Mouse (Mus musculus) monocyte, adult 2 months (primary cell): ENCODE measurements around the gene Gtpbp3.
A peak's percentile ranks its signal among the peaks of the same experiment; 100 is the strongest.

ENCODE experiments used
- DNase-seq, 2 experiments: peaks; one replicate each; pipeline ENCODE4 v3.0.0; 2022; ENCODE audit warnings: low spot score in 2 of 2, low read depth in 1 of 2

Gene Gtpbp3

GRCm38 (mm10) chr8:71469411-71469810, 18.5 kb upstream of the Gtpbp3 start:
- no peak for DNase-seq

GRCm38 (mm10) chr8:71470146-71470912, 17.6 kb upstream of the Gtpbp3 start:
- no peak for DNase-seq

GRCm38 (mm10) chr8:71470913-71471255, 17.0 kb upstream of the Gtpbp3 start:
- DNase-seq, result no peak

GRCm38 (mm10) chr8:71471861-71472260, 16.0 kb upstream of the Gtpbp3 start:
- DNase-seq, result no peak

GRCm38 (mm10) chr8:71472601-71473386, 15.1 kb upstream of the Gtpbp3 start:
- no peak for DNase-seq

GRCm38 (mm10) chr8:71474344-71474743, 13.6 kb upstream of the Gtpbp3 start:
- no peak for DNase-seq

- DNase-seq, result no peak
Observed at GRCm38 (mm10) chr8:71474785-71475701, 12.9 kb upstream of the Gtpbp3 start.

GRCm38 (mm10) chr8:71475702-71476075, 12.2 kb upstream of the Gtpbp3 start:
- DNase-seq, result no peak

- peak in 1 of 2 experiments; percentile 53 for DNase-seq
Observed at GRCm38 (mm10) chr8:71476099-71476940, 11.6 kb upstream of the Gtpbp3 start.

GRCm38 (mm10) chr8:71477196-71477845, 10.6 kb upstream of the Gtpbp3 start:
- DNase-seq, result no peak

GRCm38 (mm10) chr8:71478943-71479342, 9.0 kb upstream of the Gtpbp3 start:
- no peak for DNase-seq

- no peak for DNase-seq
Observed at GRCm38 (mm10) chr8:71483932-71484331, 4.0 kb upstream of the Gtpbp3 start.

GRCm38 (mm10) chr8:71484736-71485135, 3.2 kb upstream of the Gtpbp3 start:
- no peak for DNase-seq

GRCm38 (mm10) chr8:71485142-71486135, 2.5 kb upstream of the Gtpbp3 start, which contains the start of gene Ano8:
Gene Ano8, minus strand, starts transcription at chr8:71485963.
- DNase-seq, result peak in 1 of 2 experiments; percentile 54

- no peak for DNase-seq
Observed at GRCm38 (mm10) chr8:71486136-71486529, 1.8 kb upstream of the Gtpbp3 start.

GRCm38 (mm10) chr8:71488454-71488853, 551 bp downstream of the Gtpbp3 start:
- DNase-seq, result peak; percentile 75 to 84

GRCm38 (mm10) chr8:71495039-71495438, 7.1 kb downstream of the Gtpbp3 start:
- peak in 1 of 2 experiments; percentile 74 for DNase-seq

- no peak for DNase-seq
Observed at GRCm38 (mm10) chr8:71495811-71496210, 7.9 kb downstream of the Gtpbp3 start.

- no peak for DNase-seq
Observed at GRCm38 (mm10) chr8:71496481-71496880, 8.6 kb downstream of the Gtpbp3 start.
